Mouse (Mus musculus) cerebellum, postnatal 4 days (tissue): ENCODE measurements around the gene Tfeb.

Source experiments
- DNase-seq, 2 experiments: peaks; one replicate each; pipeline ENCODE4 v3.0.0; 2022; ENCODE audit warnings: low spot score in 2 of 2, mixed read lengths in 1 of 2

Gene Tfeb

DNA sequence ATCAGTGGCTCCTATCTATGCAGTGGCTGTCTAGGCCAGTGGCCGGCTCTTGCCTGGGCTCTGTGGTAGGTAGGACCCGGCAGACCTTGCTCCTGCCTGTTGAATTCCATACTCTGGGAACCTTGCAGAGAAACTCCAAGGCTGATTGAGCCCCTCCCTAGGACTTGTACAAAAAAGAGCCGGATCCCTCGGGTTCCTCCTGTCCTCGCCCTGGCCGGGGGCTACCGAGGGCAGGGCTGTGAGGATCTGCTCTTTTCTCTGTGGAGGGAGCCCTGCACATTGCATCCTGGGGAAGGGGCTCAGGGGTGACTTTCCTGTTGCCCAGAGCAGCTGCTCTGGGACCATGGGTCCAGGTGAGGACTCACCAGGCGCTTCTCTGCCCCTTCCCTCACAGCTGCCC, 50.8 kb downstream of the Tfeb start:
- DNase-seq: no peak

DNA sequence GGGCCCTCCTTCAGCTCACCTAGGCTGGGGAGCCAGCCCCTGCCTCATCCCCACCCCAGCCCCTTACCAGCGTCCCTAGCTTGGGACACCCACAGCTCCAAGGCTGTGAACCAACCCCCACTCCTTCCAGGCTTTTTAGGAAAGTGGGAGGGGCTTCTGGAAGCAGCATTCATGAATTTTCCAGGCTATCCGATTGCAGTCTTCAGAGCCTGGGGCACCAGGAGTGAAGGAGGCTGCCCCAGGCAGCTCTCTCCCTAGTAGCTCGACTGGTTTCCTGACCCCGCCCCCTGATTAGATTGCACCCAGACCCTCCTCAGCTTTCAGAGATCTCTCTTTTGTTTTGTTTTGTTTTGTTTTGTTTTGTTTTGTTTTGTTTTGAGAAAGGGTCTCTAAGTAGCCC, 51.5 kb downstream of the Tfeb start:
- no peak for DNase-seq

DNA sequence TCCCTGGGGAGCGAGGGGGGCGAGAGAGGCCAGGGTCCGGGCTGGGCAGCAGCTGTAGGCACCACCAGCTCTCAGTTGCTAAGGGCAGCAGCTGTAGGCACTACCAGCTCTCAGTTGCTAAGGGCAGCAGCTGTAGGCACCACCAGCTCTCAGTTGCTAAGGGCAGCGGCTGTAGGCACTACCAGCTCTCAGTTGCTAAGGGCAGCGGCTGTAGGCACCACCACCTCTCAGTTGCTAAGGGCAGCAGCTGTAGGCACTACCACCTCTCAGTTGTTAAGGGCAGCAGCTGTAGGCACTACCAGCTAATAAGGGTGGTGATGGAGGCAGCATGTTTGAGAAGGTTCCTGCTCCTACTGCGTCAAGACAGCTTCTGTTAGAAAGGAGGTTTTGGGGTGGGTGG, 52.2 kb downstream of the Tfeb start:
- no peak for DNase-seq

DNA sequence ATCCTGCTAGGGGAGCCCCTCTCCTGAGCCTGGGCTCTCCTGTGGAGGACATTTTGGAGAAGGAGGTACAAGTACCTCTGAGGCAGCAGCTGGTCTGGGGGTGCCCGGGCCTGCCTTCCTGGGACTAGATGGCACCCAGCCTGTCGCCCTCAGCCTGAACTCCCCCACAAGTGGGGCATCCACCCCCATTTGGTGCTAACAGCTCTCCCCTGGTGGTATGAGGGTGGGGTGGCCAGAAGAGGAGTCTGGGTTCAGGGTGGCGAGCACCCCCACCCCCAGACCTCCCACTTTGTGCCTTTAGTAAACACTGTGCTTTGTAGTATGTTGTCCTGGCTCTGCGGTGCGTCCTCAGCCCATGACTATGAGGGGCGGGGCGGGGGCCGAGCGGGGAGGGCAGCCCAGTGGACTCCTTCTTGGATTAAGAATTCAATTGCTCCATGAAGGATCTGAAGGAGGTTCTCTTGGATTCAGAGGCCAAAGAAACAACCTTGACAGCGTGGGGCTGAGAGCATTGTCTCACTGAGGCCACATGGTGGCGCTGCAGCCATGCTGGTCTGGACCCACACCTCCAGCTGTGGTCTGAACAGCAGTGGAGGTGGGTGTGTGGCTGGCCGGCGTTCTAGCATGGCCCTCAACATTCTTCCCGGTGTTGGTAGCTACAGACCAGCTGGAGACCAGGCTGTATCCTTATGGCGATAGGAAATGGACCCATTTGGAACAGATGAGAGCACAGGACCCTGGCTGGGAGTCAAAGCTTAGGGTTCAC, 55.5 kb downstream of the Tfeb start:
- DNase-seq: peak; percentile 64 to 69

DNA sequence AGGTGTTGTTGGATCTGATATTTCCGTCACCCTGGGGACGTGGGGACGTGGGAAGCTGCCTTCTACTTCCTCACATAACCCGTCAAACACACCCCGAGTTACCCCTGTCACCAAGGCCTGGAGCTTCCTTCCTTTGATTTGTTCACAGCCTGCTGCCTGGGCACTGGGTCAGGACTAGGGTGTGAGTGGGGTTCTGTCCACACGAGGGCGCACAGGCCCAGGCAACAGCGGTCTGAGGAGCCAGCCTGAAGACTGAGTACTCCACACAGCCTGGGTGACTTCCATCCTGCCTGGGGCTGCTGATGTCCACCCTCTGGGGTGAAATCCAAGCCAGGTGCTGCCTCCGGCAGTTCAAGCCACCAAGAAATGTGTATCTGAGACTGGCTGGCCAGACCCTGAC, 56.5 kb downstream of the Tfeb start:
- peak; percentile 79 to 88 for DNase-seq

DNA sequence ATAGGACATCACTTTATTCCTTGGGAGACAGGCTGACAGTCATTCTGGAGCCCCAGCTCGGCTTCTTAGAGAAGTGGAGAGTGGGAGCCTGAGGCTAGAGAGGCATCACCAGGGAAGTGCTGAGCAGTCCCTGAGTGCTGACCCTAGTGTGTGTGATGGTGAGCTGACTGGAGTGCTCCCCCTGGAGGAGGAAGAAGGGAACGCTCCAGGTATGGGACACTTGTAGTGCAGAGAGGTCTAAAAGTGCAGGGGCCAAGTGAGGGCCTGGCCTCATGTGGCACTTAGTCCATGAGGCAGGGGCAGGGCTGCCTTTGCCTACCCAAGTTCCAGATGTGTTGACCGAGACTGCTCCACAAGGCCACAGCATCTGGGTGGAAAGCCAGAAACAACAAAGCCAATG, 58.6 kb downstream of the Tfeb start:
- peak in 1 of 2 experiments; percentile 53 for DNase-seq

DNA sequence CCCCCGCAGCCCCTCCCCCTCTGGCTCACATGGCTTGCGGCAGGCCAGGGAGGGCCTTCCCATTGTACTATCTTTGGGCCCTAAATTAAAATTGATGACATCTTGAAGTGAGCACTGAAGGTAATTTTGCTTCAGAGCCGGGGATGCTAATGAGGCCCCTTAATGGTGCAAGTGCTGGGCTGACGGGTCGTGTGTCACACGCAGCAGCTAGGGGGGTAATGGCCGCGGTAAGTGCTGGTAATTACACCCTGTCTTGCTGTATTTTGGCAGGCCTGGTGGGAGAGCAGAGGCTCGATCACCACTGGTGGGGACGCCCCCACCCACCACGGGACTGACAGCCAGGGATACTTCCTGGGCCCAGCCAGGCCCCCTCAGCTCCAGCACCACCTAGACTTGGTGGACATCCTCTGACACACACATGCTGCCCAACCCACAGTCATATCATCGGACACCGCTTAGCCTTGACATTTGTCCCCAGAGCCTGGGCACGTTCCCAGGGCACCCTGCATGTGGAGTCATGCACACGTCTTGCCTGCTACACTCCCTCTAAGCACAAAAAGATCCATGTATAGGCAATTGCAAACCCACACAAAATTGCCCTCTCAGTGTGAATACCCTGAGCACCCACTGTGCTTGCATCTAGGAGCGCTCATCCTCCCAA, 59.5 kb downstream of the Tfeb start:
- DNase-seq: no peak

DNA sequence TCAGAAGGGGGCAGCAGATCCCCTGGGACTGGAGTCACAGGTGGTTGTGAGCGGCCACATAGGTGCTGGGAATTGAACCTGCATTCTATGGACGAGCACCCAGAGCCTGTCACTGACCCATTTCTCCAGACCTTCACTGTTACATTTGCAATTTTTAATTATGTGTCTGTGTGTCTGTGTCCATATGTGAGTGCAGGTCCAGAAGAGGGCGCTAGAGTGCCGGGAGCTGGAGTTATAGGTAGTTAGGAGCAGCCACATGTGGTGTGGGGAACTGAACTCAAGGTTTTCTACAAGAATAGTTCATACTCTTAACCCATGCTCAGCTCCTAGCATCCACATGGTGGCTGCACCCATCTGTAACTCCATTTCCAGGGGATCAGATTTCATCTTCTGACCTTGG, 60.1 kb downstream of the Tfeb start:
- DNase-seq: no peak

DNA sequence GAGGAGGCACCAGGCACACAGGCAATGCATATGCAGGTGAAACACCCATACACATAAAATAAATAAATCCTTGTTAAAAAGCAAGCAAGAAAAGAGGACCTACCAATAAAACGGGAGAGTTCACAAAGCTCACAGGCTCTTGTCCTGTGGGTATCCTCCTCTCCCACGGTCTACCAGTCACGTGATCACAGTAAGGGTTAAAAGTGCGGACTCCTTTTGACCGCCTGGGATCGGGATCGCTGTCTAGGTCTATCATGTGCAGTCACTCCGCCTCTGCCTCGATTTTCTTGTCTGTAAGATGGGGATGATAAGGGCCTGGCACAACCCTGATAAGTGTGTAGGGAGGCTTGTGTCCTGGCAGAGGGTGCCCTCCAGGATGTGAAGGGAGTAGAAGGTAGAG, 60.6 kb downstream of the Tfeb start:
- DNase-seq: no peak

DNA sequence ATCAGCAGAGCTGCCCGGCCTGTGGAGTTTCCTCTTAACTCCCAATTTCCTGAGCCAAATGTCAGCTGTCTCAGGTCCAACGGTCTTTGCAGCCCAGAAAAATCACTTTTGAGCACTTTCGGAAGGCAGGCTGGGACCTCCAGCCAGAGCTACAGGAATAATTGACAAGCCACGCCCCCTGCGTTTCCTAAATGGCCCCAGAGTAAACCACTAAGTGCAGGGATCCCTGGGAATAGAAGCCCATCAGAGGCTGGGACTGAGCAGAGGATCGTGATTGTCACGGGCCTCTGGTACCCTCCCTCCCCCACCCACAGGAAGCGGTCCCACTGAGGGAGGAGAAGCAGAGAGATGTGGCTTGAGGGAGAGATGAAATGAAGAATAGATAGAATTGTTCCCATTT, 66.0 kb downstream of the Tfeb start:
- no peak for DNase-seq

DNA sequence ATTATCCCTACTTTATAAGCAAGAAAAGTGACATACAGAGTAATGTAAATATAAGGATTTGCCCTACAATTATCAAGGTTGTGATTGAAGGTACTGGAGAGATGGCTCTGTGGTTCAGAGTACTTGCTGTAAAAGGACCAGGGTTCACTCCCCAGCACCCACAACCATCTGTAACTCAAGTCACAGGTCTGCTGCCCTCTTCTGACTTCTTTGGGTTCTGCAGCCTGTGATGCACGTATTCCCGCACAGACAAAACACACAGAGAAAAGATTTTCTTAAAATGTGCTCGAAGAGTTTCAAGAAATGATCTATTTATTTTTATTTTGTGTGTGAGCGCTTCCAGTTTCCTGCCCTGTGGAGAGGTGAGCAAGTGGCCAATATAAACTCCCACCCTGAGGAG, 66.8 kb downstream of the Tfeb start:
- DNase-seq: no peak

DNA sequence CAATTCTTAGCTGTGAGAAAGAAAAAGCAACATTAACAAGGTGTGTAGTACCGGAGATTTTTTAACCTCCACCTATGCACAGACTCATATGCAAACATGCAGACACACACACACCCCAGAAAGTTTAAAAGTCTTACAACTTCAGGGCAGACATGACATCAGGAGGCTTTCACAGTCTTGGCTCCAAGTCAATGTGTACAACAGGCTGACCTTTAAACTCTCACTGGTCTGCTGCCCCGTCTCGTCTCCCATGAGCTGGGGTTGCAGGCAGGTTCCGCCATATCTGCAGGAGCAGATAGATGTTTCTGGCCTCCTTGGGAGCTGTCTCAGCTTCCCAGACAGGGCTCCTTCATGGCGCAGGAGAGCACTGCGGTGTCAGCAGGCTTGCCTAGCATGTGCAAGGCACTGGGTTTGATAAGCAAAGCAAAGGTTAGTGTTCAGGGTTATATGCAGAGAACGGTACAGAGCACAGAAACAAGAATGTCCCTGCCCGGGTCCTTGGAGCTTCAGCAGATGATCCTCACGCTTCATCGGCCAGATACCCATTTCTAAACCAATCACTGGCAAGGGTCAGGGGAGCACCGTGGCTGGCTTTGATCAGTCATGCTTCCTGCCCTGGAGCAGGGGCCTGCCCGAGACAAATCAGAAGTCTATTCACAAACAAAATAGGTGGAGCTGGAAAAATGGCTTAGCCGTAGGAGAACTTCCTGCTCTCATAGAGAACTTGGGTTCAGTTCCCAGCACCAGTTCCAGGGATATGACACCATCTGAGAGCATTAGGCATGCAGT, 68.4 kb downstream of the Tfeb start:
- DNase-seq: no peak

DNA sequence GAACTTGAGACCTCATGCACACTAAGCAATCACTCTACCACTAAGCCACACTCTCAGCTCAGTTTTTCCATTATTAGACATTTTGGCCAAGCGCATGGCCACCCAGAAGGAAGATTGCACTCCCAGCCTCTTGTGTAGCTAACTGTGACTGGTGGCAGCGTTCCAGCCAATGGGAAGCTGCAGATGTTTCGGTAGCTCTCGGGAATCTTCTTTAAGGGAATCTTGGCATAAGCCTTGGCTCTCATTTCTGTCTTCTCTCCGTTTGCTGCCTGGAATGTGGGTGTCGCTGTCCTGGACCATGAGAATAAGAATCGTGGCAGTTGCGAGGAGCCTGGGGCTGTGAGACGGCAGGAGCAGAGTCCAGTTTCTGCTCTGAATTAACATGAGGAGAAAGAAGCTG, 69.4 kb downstream of the Tfeb start:
- DNase-seq: no peak

DNA sequence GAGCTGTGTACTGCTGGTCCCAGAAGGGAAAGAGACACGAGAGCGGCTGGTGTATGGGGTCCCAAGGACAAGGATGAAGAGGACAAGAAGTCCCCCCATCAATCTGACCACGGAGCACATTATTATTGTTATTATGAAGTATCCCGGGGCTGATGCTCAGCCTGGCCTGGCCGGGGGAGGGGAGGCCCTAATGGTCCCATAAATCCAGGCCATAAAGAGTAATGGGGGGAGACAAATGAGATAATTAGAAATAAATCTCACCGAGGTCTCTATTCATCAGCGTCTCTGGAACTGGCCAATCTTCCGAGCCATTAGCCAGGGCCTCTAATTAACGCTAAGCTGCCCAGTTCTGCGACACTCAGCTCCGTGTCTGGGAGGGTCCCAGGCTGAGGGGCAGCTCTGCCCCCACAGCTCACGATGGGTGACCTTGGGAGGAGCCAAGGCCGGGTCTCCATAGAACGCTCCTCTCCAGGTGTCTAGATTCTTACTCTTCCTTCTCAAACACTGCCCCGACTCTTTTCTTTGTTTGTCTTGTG, 74.5 kb downstream of the Tfeb start:
- DNase-seq: no peak

DNA sequence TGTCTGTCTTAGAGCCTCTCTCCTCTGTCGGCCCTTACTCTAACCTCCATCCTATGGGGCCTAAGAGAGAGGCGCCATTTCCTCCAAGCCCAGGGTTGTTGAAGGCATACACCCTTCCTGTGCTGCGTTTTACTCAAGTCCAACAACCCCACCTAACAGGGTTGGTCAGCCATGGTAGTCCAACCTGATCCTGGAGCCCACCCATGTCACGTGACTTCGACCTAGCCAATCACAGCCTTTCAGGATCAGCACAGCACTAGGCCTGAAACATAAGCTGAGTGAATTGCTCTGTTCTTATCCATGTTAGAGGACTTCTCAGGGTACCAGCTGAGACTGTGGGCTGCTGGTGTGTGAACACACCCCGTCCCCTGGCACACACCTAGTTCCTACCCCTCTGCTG, 75.4 kb downstream of the Tfeb start:
- DNase-seq: no peak

DNA sequence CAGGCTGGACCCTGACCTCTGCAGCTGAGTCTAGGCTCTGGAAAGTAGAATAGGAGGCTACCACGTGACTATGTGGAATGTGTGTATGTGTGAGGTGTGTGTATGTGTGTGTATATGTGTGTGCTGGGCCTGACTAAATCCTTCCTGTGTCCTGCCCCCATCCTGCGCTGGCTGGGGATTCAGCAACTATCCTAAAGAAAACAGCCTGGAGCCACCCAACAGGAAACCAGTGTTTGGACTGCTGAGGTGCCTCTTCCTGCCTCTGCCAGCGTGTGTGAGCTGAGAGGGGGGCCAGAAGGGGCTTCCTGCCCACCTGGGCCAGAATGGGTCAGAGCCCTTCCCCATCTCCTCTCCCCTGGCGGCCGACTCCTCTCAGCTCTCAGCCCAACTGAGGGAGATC, 76.8 kb downstream of the Tfeb start:
- DNase-seq: no peak

DNA sequence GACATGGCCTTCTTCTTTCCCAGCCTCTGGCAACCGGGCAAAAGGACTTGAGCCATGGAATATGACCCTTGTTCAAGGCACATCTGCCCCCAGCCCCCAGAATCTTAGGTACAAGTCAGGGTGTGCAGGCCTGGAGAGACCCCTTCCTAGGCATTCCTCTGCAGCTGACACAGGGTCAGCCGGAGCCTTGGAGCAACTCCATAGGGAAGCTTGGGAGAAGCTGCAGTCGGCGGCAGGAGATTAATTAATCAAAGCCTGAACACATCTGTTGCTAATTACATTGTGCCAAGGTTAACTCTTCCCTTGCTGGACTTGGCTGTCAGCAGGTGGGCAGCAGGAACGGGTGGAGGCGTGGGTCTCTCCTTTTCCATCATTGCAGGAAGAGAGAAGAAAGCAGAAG, 77.7 kb downstream of the Tfeb start:
- DNase-seq: no peak

DNA sequence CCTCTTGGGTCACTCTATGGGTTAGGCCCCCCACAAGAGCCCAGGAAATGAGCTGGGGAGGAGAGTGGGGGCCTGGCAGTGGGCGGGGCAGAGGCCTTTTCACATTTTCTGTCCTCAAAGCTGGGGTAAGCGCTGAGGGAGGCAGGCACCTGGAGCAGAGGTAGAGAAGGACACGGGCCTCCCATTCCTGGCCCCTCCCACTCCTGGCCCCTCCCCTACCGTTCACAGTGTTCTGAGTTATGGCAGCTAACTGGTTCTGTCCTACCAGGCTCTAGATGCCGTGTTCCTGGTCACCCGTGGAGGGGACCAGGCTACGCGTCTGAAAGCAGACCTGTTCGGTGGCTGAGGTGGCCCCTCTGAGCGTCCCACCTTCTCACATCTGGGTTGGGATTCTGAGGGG, 78.6 kb downstream of the Tfeb start:
- DNase-seq: no peak

DNA sequence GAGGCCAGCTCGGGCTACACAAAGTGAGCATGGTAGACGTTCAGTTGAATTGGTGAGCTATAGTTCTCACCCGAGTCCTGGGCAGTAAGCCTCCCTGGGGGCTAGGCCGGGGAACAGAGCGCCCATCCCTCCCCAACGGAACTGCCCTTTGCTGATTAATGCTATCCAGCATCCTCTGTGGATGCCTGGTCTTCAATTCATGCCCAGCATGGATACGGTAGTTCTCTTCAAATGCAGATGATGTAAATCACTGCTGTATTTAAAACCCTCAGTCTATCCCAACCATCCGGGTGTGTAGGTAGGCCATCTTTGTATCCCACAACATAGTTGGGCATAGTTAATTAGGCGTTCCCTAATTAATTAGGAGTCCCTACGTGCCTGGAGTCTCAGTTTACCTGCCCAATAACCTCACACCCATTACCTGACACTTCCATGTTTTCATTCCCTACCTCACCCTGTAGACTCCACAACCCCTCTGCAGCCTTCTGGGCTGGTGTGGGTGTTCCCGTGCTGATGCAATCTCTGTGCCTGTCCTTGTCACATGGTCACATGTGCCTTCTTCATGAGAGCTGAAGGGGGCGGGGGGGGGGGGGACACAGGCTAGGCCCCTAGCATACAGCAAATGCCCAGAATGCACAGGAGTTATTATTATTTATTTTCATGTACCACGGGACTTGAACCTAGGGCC, 81.4 kb downstream of the Tfeb start:
- DNase-seq: no peak

DNA sequence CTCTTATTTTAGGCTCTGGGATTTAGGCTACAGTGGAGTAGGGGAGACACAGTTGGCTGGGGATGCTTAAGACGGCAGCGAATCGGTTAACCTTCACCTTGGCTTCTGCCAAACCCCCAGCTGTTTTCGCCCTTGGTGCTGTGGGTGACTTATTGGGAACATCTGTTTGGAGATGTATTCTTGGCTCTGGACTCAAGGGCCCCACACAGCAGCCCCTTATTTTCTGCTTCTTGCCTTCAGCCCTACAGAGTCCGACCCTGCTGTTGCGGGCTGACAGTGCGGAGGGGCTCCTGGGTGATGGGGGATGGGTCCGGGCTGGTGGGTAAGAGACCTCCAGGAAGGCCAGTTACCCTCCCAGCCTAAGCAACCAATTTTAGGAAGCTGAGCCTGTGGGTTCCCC, 84.5 kb downstream of the Tfeb start:
- DNase-seq: no peak

DNA sequence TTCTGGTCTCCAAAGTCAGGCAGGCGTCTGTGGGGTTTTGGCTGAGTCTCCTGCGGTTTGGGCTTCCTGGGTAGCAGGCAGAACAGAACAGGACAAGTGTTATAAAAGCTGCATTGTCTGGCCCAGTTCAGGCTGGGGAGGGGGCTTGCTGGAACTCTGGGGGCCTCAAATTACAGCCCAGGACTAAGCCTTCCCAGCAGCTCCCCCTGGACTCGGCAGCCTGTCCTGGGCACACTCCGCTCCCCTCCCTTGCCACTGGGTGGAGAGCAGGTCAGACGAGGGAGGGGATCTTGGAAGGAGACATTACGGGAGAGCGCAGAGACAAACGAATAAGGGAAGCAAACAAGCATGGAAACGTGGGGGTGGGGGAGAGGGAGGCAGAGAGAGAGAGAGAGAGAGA, 94.3 kb downstream of the Tfeb start:
- DNase-seq: no peak

DNA sequence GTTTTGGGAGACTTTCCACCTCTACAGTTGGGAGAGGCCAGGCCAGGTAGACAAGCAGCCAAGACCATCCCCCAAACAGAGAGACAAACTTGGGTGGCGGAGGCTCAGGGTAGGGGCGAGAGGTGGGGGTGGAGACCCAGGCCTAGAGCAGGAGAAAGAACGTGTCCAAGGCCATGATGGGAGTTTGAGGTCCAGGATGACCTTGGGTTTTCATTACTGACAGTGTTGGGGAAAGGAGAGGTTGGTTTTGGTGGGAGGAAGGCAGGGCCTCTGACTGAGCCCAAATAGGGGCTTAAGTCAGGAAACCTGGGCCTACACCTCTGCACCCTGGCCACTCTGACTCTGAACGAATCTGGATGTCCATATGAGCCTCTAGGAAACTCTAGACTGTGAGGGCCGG, 94.9 kb downstream of the Tfeb start:
- DNase-seq: no peak
